ENCODE assay signal across 8 mouse cellular contexts in genomic region chr5:76103809-76104208, GRCm38 (mm10). TPM values are rescaled to one million over a fixed set of nuclear protein-coding genes. Genes with fewer than 3 reads are reported as not detected.
DNase-seq lines count a peak whose midpoint lies in the region; TF ChIP-seq lines count a peak whose summit lies in the region.
"Not testable (repeated sequence)": the region's sequence is repeated elsewhere in the genome, so short reads cannot be mapped to it uniquely, and the experiment has no call there.

No protein-coding gene starts in this region.

- 0 out of 2 replicates have a peak overlapping the region, but pooled peaks have one; percentile 13 for H3K4me3 ChIP-seq in E14TG2a.4 (replicated peaks; ENCODE audit: low read length)
- H3K4me3 ChIP-seq in ES-Bruce4 (ENCODE audit: low read depth, low read length); ES-E14 (ENCODE audit: insufficient read depth in 1 of 2, low read depth in 1 of 2, low read length in 2 of 2, poor library complexity in 1 of 2, severe bottlenecking in 1 of 2): not testable (repeated sequence)

- not testable (repeated sequence) for H3K9ac ChIP-seq in ES-Bruce4 (ENCODE audit: low read depth, poor library complexity, severe bottlenecking); ES-E14 (ENCODE audit: insufficient read depth, low read depth, low read length, poor library complexity, severe bottlenecking)

- H3K36me3 ChIP-seq in E14TG2a.4 (ENCODE audit: insufficient read depth, low read length); ES-Bruce4 (ENCODE audit: control insufficient read depth, insufficient read depth, low read length, poor library complexity, severe bottlenecking); ES-E14 (ENCODE audit: control insufficient read depth, insufficient read depth, low read length, poor library complexity, severe bottlenecking): not testable (repeated sequence)

- in situ Hi-C loops in ES-E14 (cut with MboI; ENCODE audit: low sequenced_read_pairs in 2 of 2, unreplicated experiment in 2 of 2): not testable (repeated sequence)

- TF ChIP-seq EP300 in ES-Bruce4 (IDR thresholded peaks at IDR 0.05; ENCODE audit: insufficient read depth, low read depth, low read length): peak; percentile 84

- H3K4me1 ChIP-seq in E14TG2a.4 (replicated peaks; ENCODE audit: low read depth, low read length) (peaks cover 45% of the 10 kb centered on the region), ES-E14 (ENCODE audit: control insufficient read depth in 2 of 2, insufficient read depth in 2 of 2, low read length in 2 of 2, poor library complexity in 1 of 2) (peaks cover 7 to 14% of the 10 kb centered on the region in 2 experiments; a peak in 3 of 4 replicates)
- not testable (repeated sequence) for H3K4me1 ChIP-seq in ES-Bruce4 (ENCODE audit: control insufficient read depth, insufficient read depth, low read length)

- not testable (repeated sequence) for TF ChIP-seq CTCF in E14TG2a.4 (conservative IDR thresholded peaks at IDR 0.05; ENCODE audit: low read length); ES-Bruce4 (IDR thresholded peaks at IDR 0.05; ENCODE audit: low read depth, low read length)

- not testable (repeated sequence) for H3K27me3 ChIP-seq in E14TG2a.4 (ENCODE audit: insufficient read depth, low read length); ES-Bruce4 (ENCODE audit: control insufficient read depth, insufficient read depth, low read length, poor library complexity, severe bottlenecking)

- not testable (repeated sequence) for H3K9me3 ChIP-seq in E14TG2a.4 (ENCODE audit: low read length); ES-Bruce4 (replicated peaks; ENCODE audit: control insufficient read depth, insufficient read depth, low read length, poor library complexity, severe bottlenecking); ES-E14 (ENCODE audit: control insufficient read depth, insufficient read depth, low read depth, low read length)

- TF ChIP-seq POLR2A in ES-Bruce4 (IDR thresholded peaks at IDR 0.05; ENCODE audit: insufficient read depth, low read length): not testable (repeated sequence)

- DNase-seq in ES-CJ7 (ENCODE audit: low read depth, low spot score) (peak; percentile 93), ES-E14 (ENCODE audit: low read depth, low spot score) (peak; percentile 56), R1 (ENCODE audit: low read depth, low spot score) (peak; percentile 90), WW6 (ENCODE audit: low read depth, low spot score) (peak; percentile 36), ZHBTc4 (ENCODE audit: low read depth, low spot score) (peak; percentile 92)
- DNase-seq in heart, adult 11 months: peak; percentile 79

- H3K27ac ChIP-seq in ES-Bruce4 (ENCODE audit: insufficient read depth, low read length) (peak overlapping the region; percentile 63; the same call in 1 of the 2 replicates), ES-E14 (ENCODE audit: insufficient read depth, low read depth, low read length, poor library complexity, severe bottlenecking) (peak overlapping the region; percentile 2; the same call in 1 of the 2 replicates)

RNA-seq across cellular contexts. Expression of gene Srd5a3, which starts 36.3 kb away (rescaled TPM):
- polyA plus RNA-seq in ES-Bruce4 (2011; ENCODE audit: insufficient read depth, insufficient read length, low read depth, missing spikeins): 16.7 and 17.7 TPM in 2 replicates
- total RNA-seq in ES-E14 (2012; rRNA removed): 13.7 and 17.3 TPM in 2 replicates

Comparison
In these comparisons a context has a peak if more than half of its experiments do, and no peak if none do; other contexts are left out.
1. DNase-seq: peak in every context shown above with its lines; median percentile 93 in ES-CJ7; 92 in ZHBTc4; 90 in R1; 79 in heart, adult 11 months; 56 in ES-E14; 36 in WW6.